Mouse (Mus musculus): ENCODE results near the gene Gm4922.

DNA sequence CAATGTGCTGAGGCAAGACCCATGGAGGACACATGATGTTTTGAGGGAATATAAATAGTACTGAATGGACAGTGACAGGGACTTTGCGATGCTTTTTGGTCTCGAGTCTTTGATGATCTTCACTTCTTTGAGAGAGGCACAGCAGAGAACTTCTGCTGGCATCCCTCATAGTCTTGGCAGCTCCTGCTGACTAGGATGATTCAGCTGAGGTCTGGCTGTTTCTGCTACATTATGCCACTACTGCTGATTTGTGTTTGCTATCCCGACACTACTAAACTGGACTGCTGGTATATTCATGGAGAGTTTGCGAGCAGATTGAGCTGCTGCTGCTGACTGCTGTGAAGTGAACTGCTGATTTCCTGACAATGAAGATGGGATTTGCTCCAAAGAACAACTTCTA is 3.5 kb upstream of the Gm4922 start:
- TF ChIP-seq CTCF (IDR thresholded peaks at IDR 0.05; ENCODE audit: low read depth, low read length): no peak
- TF ChIP-seq GATA1 (IDR thresholded peaks at IDR 0.05; ENCODE audit: borderline replicate concordance, low read length): no peak

All from G1E (cell line).